Mouse (Mus musculus): ENCODE measurements around the gene Acer3.
"Not testable (repeated sequence)": the region's sequence is repeated elsewhere in the genome, so short reads cannot be mapped to it uniquely, and the experiment has no call there.

Gene Acer3

GRCm38 (mm10) chr7:98268166-98268565, 52.8 kb downstream of the Acer3 start:
- DNase-seq, result not testable (repeated sequence)

GRCm38 (mm10) chr7:98252520-98252919, 68.5 kb downstream of the Acer3 start:
- DNase-seq, result no peak

GRCm38 (mm10) chr7:98236686-98237359, 84.2 kb downstream of the Acer3 start:
- DNase-seq, result no peak

- no peak for DNase-seq
Measured at GRCm38 (mm10) chr7:98223796-98224195, 97.2 kb downstream of the Acer3 start.

- no peak for DNase-seq
Measured at GRCm38 (mm10) chr7:98216713-98217112, 104.3 kb downstream of the Acer3 start.

GRCm38 (mm10) chr7:98202946-98203345, 118.1 kb downstream of the Acer3 start:
- no peak for DNase-seq

GRCm38 (mm10) chr7:98201493-98202028, 119.4 kb downstream of the Acer3 start:
- DNase-seq, result no peak

GRCm38 (mm10) chr7:98200396-98200795, 120.6 kb downstream of the Acer3 start:
- no peak for DNase-seq

- no peak for DNase-seq
Measured at GRCm38 (mm10) chr7:98199381-98199780, 121.6 kb downstream of the Acer3 start, which contains the start of gene B3gnt6. B3gnt6 (minus strand) TSS chr7:98199481.

- no peak for DNase-seq
Measured at GRCm38 (mm10) chr7:98195151-98195801, 125.7 kb downstream of the Acer3 start.

- DNase-seq, result no peak
Measured at GRCm38 (mm10) chr7:98194026-98194792, 126.8 kb downstream of the Acer3 start.

- no peak for DNase-seq
Measured at GRCm38 (mm10) chr7:98193515-98194025, 127.4 kb downstream of the Acer3 start.

- peak; percentile 72 for DNase-seq
Measured at GRCm38 (mm10) chr7:98191571-98192250, 129.3 kb downstream of the Acer3 start.

- no peak for DNase-seq
Measured at GRCm38 (mm10) chr7:98190578-98190977, 130.4 kb downstream of the Acer3 start.

- peak; percentile 68 for DNase-seq
Measured at GRCm38 (mm10) chr7:98189745-98190144, 131.3 kb downstream of the Acer3 start.

- DNase-seq, result no peak
Measured at GRCm38 (mm10) chr7:98188680-98189079, 132.3 kb downstream of the Acer3 start.

GRCm38 (mm10) chr7:98188238-98188637, 132.8 kb downstream of the Acer3 start:
- DNase-seq, result no peak

- DNase-seq, result not testable (repeated sequence)
Measured at GRCm38 (mm10) chr7:98187332-98187731, 133.7 kb downstream of the Acer3 start.

- DNase-seq, result no peak
Measured at GRCm38 (mm10) chr7:98186637-98187036, 134.4 kb downstream of the Acer3 start.

GRCm38 (mm10) chr7:98185326-98185725, 135.7 kb downstream of the Acer3 start:
- DNase-seq, result no peak

- DNase-seq, result no peak
Measured at GRCm38 (mm10) chr7:98178560-98179231, 142.3 kb downstream of the Acer3 start.
